Mouse (Mus musculus) thymus, postnatal 10 days (tissue): ENCODE data around the gene Fus.
"Not testable (repeated sequence)": the region's sequence is repeated elsewhere in the genome, so short reads cannot be mapped to it uniquely, and the experiment has no call there.

Experiments
- DNase-seq, 2 experiments: peaks; one replicate each; pipeline ENCODE4 v3.0.0; 2021; ENCODE audit warnings: low spot score in 2 of 2

Fus gene

DNA sequence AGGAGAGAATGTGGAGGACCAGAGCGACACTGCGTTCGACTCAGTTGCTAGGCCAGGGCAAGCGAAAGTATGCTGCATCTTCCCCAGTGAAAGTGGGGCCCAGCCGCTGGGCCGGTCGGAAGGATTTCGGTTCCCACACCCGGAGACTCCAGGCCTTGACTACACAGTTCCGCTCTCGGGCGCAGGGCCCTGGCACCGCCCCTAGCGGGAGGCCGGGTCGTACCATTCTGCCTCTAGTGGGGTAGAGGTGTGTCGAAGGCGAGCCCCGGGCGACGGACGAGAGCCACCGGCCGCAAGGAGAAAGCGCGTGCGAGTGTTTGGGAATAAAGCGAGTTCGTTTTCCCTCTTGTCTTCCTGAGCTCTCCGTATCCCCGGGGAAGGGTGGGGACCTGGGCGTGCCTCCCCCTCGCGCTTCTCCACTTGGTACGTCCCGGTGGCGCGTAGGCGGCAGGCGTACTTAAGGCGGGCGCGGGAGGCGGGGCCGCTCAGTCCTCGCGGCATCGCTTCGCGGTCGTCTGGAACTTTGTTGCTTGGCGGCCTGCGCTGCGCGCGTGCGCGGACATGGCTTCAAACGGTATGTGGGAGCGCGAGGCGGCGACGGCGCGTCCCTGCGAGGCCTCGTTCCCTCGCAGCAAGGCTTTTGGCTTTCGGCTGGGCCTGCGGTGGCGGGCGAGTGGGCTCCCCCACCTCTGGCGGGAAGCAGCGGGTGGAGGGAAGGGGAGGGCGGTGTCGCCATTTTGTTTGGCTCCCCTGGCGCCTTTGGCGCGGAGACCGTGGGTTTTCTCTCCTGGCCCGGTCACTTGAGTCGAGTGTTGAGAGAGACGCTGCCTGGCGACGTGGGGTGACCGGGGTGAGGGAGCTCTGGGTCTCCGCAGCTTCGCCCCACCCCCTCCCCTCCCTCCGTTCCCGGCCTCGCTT is at the start of gene Fus:
Gene Fus, plus strand, starts transcription at position 454 of the 918 bp plus-strand sequence.
- peak; percentile 92 to 97 for DNase-seq

DNA sequence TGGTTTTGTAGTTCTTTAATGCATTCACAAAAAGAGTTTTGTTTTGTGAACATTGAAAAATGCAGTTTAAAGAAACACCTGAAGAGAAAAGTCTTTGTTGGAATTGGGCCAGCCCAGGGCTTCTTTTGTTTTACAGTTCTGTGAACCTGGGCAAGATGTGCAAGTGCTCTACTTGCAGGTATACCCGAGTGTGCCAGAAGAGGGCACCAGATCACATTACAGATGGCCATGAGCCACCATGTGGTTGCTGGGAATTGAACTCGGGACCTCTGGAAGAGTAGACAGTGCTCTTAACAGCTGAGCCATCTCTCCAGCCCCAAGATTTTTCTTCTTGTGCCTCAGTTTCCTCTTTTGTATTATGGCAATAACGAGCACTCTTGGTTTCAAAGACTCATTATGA is 49.1 kb upstream of the Fus start:
- DNase-seq, result peak in 1 of 2 experiments; percentile 65

DNA sequence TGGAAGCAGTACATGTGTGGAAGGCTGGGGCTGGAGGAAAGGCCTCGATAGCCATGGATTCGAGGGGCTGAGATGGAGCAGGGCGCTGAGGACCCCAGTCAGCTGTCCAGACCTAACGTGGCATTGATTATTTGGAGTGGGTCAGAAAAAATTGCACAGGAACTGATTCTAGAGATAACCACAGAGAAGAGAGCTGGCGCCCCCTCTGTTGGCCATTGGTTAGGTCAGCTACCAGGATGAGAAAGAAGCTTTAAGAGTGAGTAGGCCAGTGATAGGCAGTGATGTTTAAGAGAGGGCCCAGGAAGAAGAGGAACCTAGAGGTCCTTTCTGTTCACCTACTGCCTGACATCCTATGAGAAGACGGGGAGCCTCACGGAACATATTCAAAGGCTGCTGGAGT is 48.0 kb upstream of the Fus start:
- no peak for DNase-seq

DNA sequence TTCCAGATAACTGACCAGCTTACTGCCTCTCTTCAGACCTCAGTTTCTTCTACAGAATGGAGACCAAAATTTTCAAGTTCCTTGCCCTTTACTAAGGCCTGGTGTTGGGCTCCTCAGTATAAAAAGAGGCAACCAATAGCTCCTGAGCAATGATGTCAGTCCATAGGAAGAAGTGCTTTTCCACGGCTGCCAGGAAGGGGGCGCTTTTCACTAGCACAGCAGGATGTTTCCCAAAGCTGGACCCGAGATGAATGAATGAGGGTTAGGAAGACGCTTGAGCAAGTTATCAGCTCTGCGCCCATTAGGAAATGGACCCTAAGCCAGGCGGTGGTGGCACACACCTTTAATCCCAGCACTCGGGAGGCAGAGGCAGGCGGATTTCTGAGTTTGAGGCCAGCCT is 45.7 kb upstream of the Fus start:
- DNase-seq, result no peak

DNA sequence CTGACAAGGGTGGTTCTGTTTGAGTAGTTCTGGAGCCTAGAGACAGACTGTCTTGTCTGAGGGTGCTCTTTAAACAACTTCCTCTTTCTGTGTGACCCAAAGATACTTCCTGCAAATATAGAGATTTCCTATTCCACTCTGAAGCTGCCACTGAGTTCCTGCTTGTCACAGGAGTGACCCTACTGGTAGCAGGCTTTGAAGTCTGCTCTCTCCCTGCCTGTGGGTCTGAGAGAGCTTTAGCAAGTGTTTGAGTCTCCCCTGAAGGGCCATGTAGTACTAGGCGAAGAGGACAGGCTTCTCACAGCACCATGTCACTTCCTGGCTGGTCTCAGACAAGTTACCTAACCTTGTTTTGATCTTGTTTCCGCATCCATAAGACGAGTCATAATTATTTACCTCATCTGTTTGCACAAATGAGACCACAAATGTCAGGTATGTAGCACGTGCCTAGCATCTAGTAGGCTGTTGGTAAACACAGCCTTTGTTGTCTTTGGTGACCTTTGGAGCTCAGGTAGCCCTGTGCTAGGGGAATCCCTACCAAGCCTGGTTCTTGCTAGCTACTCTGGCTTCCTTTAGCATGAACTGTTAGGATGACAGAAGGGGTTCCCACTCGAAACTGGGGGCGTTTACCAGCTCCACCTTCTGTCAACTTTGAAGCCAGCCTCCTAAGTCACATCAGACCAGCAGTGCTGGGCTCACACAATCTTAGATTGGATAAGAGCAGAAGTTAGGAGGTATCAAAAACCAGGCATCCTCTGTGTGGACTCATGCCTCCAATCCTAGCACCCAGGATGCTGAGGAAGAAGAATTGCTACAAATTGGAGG is 44.6 kb upstream of the Fus start:
- DNase-seq, result no peak

DNA sequence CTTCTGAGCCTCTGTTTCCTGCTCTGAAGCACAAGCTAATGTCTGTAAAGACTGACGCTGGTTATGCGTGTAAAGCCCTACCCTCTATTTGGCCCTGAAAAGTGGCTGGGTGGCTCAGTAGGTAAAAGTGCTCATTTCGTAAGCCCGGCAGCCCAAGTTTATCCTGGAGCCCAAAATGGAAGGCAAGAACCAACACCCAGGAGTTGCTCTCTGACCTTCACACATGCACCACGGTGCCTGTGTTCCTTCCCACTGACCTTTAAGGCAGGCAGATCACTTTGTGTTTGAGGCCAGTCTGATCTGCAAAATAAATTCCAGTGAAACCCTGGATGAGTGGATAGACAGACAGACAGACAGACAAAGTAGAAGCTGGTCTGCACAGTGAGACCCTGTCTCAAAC is 43.5 kb upstream of the Fus start:
- DNase-seq, result no peak

DNA sequence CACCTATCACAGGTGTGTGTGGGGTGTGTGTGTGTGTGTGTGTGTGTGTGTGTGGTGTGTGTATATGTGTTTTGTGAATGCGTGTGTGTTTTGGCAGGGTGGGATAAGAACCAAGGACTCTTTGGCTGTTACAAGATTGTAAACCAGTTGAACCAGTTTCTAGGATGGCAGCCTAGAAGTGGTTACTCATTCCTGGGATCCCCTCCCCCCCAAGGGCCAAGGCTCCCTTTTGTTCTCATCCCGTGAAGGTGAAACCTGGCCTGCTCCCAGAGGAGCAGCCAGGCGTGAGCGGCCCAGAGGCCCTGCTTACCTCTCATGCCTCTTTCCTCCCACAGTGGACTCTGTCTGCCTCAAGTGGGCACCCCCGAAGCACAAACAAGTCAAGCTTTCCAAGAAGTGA is 42.0 kb upstream of the Fus start:
- no peak for DNase-seq

DNA sequence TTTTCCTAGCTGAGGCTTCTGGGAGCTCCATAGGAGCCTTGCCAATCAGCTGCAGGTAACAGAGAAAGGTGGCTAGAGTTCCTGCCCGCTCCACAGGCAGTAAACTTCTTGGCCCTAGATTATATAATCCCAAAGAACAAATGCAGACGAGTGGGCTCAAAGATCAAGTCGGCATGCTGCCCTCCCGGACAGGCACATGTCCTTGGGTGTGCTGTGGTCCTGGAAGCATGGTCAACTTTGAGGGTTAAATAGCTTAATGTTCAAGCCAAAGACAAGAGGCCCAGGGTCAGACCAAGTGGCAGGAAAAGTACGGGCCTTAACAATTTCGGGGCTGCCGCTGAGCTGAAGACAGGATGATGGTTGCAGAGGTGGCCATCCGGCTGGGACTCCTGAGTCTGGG is 41.2 kb upstream of the Fus start:
- DNase-seq, result no peak

DNA sequence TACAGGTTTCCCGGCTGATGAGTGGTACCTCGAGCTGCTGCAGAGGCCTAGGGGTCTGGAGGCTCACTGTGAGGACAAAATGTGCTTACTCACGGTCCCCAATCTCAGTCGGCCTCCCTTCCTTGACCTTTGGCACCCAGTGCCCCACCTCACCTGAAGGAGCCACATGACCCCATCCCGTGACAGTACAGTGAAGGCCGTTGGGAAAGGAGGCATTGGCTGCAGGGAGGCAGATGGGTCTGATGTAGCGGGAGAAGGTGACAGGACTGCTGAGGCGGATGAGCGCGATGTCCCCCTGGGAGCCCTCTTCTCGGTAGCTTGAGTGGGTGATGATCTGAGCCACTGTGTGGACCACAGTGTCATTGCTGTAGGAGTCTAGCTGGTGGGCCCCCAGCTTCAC is 40.4 kb upstream of the Fus start:
- no peak for DNase-seq

DNA sequence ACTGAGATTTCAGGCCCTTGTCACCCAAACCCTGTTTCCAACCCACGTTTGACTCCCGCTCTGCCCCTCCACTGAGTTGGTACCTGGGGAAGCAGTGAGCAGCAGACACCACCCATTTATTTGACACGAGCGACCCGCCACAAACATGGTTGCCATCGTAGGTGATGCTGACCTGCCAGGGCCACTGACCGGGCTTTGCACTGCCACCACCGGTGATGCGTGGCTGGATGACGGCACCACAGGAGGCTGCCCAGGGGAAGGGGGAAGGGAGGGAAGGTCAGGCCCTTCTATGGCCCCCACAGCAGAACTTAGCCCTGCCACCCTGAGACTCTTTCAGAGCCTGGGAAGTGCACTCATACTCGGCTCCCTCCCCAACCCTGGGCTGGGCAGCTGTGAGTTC is 39.5 kb upstream of the Fus start:
- no peak for DNase-seq

DNA sequence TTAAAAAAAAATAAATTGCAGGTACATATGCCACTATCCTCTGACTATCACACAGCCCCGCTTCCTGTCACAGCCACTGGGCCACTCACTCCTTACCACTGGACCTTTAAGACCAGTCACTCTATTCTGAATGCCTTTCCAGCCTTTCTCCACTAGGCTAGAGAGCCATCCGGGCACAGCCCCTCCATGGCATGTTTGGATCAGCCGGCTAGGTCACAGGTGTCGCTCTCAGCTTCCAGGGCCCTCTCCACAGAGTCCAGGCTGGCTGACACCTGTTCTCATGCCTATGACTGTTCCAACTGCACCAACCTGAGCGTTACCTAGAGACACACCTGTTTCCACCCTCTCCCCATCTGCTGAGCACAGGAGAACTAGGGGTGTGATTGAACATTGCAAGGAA is 38.7 kb upstream of the Fus start:
- DNase-seq, result no peak

DNA sequence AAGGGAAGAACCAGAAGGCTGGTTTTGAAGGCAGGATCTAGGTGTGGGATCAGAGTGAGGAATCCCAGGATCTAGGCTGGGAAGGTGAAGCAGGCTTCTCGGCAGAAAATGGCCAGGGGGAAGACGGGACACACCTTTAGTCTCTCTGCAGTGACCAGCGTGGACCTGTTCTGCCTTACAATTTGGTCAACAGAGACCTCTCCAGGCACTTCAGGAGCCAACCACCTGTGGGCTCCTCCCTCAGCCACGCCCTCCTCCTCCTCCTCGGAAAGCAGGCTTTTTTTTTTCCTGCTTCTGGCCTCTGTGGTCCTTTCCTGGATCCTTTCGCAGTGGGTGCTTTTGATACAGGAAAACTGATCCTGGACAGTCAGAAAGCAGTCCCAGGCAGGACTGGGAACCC is 37.3 kb upstream of the Fus start, which contains the start of gene Prss8:
Gene Prss8, minus strand, starts transcription at position 182 of the 400 bp plus-strand sequence.
- no peak for DNase-seq

DNA sequence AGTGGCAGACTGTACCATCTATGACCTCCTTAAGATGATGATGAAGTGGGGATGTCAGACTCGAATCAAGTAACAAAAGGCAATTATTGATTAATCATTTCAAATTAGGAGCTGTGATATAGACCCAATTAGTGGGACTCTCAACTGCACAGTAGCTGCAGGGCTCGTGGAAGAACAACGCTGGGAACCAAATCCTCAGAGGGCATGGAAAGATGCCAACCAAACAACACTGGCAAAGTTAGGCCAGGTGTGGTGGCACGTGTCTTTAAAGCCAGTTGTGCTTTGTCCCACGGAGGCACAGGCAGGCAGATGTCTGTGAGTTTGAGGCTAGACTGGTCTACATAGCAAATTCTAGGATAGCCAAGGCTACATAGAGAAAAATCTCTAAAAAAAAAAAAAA is 36.6 kb upstream of the Fus start:
- no peak for DNase-seq

DNA sequence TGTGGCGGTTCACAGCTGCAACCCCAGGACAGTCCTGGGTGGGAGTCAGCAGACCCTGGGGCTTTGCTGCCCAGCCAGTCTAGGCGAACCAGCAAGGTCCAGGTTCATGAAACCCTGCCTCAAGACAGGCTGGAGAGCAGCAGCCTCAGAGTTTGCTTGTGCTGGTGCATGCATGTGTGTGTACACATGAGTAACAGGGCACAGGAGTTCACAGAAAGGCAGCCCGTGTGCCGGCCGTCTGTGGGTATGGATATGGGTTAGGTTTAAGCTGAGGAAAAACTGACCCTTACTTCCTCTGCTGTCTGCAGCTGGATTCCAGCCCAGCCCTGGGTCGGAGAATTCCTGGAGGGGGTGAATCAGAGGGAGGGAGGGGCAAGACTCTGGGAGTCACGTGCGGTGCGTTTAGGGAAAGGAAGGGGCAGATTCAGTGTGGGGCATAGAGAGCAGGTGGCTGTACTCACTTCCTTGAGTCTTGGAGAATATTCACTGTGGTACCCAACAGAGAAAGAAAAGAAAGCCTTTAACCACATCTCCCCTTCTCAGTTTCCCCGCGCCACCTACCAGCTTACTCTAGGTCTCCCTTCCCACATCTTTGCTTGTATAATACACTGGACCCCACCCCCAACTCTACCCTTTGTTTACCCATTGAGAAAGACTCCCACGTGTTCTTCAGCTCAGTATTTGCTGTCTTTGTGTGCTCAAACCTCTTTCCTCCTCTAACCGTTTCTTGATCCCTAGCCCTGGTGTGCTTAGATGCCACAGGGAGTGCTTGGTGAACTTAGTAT is 35.7 kb upstream of the Fus start:
- no peak for DNase-seq

DNA sequence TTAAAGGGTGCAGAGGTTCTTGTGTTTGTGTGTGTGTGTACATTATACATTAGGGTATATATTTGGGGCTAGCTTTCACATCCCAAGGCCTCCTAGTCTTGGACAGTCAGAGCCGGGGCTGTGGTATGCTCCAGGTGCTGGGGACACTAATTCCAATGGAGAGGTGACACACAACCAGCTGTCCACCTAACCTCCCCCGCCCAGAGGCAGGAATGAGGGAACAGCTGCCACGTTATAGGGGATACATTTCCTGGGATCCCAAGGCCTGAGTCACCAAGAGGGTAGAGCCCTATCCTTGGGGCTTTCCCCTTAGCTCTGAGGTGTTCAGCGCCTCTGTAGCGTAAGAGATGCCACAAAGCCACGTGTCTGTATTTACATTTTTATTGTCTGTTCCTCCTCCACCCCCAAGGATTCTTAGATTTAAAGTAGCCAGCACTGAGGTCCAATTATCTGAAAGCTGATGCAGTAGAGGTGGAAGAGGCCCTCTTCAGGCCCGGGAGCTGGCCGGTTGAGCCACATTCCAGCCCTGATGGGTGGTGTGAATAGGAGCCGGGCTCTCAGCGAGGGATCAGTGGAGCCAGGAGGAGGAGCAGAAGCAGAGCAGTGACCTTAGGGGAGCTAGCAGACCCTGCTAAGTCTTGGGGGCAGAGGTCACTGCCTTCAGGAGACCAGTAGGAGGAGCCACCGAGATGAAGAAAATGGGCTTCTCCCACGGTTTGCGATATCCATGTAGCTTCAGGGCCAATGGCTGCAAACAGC is 34.8 kb upstream of the Fus start:
- no peak for DNase-seq

DNA sequence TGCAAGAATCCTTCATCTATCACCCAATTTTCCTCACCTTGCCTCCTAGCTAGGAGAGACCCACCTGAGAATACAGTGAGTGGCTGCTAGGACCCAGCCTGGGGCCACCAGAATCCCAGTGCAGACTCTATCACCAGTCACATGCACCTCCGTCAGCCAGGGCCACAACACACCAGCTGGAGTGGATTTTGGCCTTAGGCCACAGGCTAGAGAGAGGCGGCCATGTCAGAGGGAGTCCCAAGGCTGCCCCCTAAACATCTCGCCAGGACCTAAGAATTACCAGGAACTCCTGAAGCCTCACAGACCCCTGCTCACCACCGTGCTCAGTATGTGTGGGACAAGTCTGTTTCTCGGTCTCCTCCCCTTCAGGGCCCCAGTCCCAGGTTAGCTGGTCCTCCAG is 33.2 kb upstream of the Fus start:
- no peak for DNase-seq

DNA sequence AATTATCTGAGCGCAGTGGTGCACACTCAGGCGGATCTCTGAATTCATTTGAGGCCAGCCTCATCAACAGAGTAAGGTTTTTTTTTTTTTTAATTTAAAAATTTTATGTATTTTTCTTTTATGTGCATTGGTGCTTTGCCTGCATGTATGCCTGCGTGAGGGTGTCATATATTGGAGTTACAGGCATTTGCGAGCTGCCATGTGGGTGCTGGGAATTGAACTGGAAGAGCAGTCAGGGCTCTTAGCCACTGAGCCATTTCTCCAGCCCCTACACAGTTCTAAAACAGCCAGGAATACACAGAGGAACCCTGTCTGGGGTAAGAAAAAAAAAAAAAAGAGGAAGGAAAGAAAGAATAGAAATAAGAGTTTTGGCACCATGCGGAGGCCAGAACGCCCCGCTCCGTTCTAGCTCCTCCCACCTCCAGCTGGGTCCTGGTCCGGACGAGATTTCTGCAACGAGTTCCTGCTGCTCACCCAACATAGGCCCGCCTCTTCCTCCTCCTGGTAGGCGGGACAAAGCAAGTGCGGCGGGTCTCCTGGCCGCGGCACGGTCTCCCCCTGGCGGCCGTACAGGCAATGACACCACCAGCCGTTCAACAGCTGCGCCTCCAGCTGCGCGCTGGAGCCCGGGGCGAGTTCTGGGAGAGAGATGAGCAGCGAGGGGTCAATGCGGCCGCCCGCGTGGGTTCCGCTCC is 32.1 kb upstream of the Fus start:
- peak; percentile 92 to 97 for DNase-seq

DNA sequence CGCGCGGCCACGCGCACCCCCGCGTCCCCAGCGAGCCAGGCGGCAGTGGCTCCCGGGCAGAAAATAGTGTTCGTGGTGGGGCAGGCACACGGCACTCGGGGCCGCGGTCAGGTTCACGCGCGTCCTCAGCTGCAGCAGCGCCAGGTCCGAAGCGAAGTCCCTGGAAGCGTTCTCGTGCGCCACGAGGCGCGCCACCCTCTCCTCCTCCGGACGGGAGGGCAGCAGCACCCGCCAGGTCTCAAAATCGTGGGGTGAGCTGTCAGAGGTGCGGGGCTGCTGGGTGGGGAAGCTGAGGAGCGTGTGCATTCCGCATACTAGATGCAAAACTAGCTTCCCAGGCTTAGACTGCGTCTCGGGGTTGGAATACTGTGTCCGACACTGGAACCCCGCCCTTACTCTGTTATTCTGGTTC is 31.5 kb upstream of the Fus start:
- no peak for DNase-seq

DNA sequence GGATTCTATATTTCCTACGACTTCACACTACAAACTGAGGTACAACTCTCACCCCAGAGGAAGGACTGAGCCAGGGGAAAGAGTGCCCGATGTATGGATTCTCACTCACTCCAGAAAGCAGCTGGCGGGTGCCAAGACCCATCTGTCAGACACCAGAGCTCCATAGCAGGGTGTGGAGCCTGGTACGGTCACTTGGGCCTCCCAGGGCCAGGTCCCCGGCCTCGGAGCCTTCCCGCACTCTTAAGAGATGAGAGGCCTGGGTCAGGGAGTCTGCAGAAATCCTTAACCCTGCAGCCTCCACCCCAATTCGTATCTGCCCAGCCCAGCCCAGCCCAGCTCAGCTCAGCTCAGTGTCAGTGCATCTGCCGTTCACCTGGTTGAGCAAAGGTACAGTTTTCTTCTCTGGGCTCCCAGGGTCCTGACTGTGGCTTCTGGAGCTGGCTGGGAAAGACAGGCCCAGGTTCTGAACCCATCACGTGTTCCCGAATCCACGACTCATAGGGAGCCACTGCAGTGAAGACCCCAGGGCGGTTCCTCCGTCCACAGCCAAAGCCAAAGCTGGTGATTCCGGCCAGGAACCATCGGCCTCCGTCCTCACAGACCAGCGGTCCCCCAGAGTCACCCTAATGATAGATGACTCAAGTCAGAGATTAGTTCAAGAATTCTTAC is 30.9 kb upstream of the Fus start:
- DNase-seq, result no peak

DNA sequence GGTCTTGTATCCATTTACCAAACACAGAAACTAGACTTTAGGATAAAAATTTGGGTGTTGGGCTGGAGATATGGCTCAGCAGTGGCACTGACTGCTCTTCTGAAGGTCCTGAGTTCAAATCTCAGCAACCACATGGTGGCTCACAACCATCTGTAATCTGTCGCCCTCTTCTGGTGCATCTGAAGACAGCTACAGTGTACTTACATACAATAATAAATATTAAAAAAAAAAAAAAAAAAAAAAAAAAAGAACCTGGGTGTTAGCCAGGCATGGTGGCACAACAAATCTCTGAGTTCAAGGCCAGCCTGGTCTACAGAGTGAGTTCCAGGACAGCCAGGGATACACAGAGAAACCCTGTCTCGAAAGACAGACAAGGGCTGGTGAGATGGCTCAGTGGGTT is 25.2 kb upstream of the Fus start:
- DNase-seq, result not testable (repeated sequence)
